Mouse (Mus musculus) bone marrow, adult 2 months (tissue): ENCODE data around the gene Gm20219. TPM values are rescaled to one million over a fixed set of nuclear protein-coding genes. Genes with fewer than 3 reads are reported as not detected.

Experiments
- H3K27ac ChIP-seq: fragments of 200-500 bp; 2 replicates; pipeline ENCODE4 v1.5.1; 2012; ENCODE audit warnings: low read depth, mild to moderate bottlenecking, control low read depth, inconsistent platforms, low read length; ENCODE audit not compliant: control insufficient read depth, poor library complexity, insufficient read depth
- H3K4me1 ChIP-seq: fragments of 200-500 bp; 2 replicates; pipeline ENCODE4 v1.6.1; 2011; ENCODE audit warnings: low read length; ENCODE audit not compliant: control insufficient read depth, insufficient read depth
- H3K4me3 ChIP-seq: fragments of 200-500 bp; replicated peaks from 2 replicates; pipeline ENCODE3; 2011; ENCODE audit warnings: mild to moderate bottlenecking, low read depth, low read length, control low read depth; ENCODE audit not compliant: control insufficient read depth
- CTCF ChIP-seq: fragments of 200-500 bp; IDR thresholded peaks from 2 replicates; pipeline ENCODE4 v1.5.1; 2011; ENCODE audit warnings: low read length, control low read depth; ENCODE audit not compliant: control insufficient read depth, insufficient read depth
- POLR2A ChIP-seq: fragments of 200-500 bp; IDR thresholded peaks from 2 replicates; pipeline ENCODE4 v1.6.1; 2011; ENCODE audit warnings: low read depth, mild to moderate bottlenecking, control low read depth, low read length, borderline replicate concordance; ENCODE audit not compliant: control insufficient read depth
- WGBS: fragments of 180-500 bp; shearing (Covaris S2); methylation state at CpG from one replicate; pipeline ENCODE4 v1.1.7; 2018; 5-methylcytosine and 5-hydroxymethylcytosine counted together
- polyA plus RNA-seq: library from polyadenylated mRNA; stranded (reverse); fragments of >200 nt; gene quantifications from 2 replicates; pipeline ENCODE4 v1.2.4, GENCODE M21; 2011; ENCODE audit warnings: low replicate concordance; ENCODE audit not compliant: missing spikeins, insufficient read depth, insufficient read length

Gm20219 gene
- polyA plus RNA-seq, 1 experiment = 4.0 TPM

DNA sequence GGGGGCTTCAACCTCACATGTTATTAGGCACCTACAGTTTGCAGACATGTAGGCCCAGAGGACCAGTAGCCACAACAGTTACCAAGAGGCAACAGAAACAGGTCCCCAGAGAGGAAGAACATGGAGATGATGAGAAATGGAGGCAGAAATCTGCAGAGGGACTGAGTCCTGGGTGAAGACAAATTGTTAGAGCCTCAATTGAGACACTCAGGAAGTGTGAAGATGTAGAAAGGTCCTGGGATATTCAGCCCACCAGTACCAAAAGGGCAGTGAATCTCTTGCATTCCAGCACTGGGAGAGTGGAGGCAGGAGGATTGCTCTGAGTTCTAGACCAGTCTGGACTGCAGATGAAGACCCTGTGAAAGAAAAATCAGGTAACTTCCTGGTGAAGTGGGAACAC lies 39.9 kb downstream of the Gm20219 start:
- TF ChIP-seq CTCF (no peak), POLR2A (no peak)
- no peak overlapping the region for H3K27ac ChIP-seq
- H3K4me3 ChIP-seq = no peak overlapping the region
- H3K4me1 ChIP-seq = no peaks in the 10 kb centered on the region

DNA sequence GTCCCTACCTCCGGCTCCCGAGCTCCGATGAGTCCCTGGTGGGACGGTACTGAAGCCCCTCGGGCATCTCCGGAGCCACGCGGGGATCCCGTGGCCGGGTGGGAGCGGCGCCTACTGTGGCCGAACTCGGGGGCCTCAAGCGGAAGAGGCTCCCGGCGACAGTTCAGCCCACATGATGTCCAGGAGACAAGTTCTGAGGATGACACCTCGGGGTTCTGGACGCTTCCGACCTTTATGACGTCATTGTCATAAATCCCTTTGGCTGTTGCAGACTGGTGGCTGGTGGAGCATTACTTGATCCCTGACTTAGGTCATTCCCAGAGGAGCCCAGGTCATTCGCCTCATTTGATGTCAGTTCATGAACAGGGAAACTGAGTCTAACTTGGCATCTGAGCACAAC lies 41.9 kb downstream of the Gm20219 start, which contains the start of gene Znrf4:
TSS of gene Znrf4 (minus strand) at position 122 of the 400 bp plus-strand sequence.
- H3K27ac ChIP-seq = no peak within 1 kb of the TSS
- TF ChIP-seq POLR2A (no peak), CTCF (no peak)
- H3K4me1 ChIP-seq = no peaks in the 10 kb centered on the region; the same call in 1 of the 2 replicates
- H3K4me3 ChIP-seq = no peak within 1 kb of the TSS
- WGBS = 62% methylated on average over 22 of the region's 22 CpGs

DNA sequence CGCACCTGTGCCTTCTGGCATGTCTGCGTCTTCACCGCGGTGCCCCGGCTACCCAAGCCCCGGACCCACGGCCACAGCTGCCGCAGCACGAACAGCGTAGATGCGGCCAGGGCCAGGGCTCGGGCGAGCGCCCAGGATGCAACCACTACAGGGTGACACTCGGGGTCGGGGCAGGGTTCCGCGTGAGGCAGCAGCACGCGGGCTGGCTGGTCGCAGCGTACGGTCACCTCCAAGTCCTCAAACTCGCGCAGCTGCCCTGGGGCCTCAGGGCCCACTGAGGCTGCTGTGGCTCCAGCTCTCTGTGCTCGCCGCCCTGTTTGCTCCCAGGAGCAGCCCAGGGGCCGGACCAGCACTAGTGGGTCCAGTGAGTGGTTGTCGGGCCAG lies 42.5 kb downstream of the Gm20219 start:
- Histone ChIP-seq H3K27ac (no peak overlapping the region), H3K4me1 (no peaks in the 10 kb centered on the region; the same call in 1 of the 2 replicates), H3K4me3 (no peak overlapping the region)
- TF ChIP-seq CTCF = no peak
- WGBS = 31% methylated on average over 29 of the region's 29 CpGs

DNA sequence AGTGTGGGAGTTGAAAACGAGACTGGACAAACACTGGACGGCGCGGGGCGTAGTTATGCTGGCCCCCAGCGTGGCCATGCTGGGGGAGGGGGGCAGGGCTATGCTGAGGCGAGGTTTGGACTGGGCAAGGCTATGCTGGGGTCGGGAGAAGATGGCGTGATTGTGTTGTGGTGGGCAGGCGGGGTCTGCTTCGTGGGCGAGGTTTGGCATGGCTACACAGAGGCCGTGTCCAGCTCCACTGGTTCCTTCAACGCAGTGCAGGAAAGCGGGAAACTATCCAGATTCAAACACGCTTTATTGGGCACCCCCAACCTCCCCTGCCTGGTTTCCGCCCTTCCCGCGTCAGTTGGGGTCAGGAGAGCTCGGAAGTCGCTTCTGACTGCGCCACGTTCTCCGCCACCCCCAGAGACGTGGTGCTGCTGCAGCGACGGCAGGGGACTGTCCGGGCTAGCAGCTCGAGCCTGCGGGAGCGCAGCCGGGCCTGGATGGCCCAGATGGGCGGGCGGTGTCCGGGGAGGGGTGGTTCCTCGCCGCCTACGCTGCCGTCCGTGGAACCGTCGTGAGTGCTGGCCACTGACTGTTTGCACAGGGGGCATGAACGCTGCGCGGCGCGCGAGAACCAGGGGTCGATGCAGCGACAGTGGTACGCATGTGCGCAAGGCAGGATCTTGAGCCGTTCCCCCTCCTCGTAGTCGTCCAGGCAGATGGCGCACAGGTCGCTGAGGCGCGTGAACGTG lies 43.0 kb downstream of the Gm20219 start:
- H3K4me3 ChIP-seq = no peak overlapping the region
- no peak overlapping the region for H3K27ac ChIP-seq
- H3K4me1 ChIP-seq = no peaks in the 10 kb centered on the region; the same call in 1 of the 2 replicates
- 11% methylated on average over 60 of the region's 60 CpGs for WGBS
- TF ChIP-seq POLR2A (no peak), CTCF (no peak)

DNA sequence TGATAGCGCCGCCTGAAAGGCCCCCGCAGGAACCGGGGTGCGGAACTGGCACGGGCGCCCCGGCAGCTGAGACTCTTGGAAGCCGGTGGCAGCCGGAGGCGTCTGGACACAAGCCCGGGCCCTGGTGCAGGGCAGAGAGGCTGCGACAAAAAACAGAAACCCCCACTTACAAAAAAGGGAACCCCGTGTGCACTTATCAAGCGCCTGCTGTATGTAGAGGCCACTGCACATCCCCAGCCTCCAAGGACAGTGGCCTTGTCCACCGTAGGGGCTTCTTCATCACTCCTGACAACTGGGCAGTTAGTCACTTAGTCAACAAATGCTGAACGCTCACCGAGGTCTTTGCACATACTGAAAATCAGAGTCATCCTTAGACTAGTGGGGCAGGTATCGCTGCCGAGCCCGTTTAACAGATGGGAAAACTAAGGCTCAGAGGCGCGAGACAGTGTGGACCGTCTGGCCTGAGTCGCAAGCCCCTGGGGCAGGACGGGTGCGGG lies 43.7 kb downstream of the Gm20219 start:
- H3K27ac ChIP-seq = no peak overlapping the region
- no peak overlapping the region for H3K4me3 ChIP-seq
- TF ChIP-seq CTCF = no peak
- TF ChIP-seq POLR2A = no peak
- 25% methylated on average over 27 of the region's 27 CpGs for WGBS
- H3K4me1 ChIP-seq = no peaks in the 10 kb centered on the region; the same call in 1 of the 2 replicates

DNA sequence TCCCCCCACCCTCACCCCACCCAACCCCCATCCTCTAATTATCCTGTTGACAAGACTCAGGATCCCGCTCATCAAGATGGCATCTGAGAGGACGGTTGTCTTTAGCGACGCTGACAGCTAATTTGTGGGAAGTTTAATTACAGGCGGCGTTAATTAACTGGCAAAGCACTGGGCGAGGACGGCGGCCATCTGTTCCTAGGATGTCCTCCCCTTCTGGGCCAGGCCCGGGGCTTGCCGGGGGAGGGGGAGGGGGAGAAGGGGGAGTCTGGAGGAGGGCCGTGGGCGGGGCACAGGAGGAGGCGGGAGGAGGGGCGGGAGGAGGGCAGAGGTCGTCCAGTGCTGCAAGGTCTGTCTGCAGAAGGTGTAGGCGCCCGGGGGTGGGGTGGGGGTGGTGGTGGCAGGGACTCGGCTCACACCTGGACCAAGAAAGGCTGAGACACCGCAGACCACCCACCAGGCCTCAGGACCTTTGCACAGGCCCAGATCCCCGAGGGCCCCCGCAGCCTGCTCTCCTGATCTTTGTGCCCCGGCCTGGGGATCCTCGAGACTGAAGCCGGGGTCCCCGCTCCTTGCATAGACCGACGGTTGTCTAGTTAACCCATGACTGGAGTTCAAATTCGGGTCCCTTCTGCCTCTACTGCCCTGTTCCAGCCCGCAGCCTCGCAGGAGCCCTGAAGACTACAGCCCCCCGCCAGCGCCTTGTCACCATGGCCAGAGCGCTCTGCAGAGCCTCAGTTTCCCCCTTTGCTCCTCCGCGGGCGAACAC lies 44.3 kb downstream of the Gm20219 start:
- no peak for TF ChIP-seq CTCF
- no peak for TF ChIP-seq POLR2A
- no peak overlapping the region for H3K4me3 ChIP-seq
- no peak overlapping the region for H3K27ac ChIP-seq
- H3K4me1 ChIP-seq = no peaks in the 10 kb centered on the region; the same call in 1 of the 2 replicates
- 28% methylated on average over 33 of the region's 37 CpGs for WGBS

DNA sequence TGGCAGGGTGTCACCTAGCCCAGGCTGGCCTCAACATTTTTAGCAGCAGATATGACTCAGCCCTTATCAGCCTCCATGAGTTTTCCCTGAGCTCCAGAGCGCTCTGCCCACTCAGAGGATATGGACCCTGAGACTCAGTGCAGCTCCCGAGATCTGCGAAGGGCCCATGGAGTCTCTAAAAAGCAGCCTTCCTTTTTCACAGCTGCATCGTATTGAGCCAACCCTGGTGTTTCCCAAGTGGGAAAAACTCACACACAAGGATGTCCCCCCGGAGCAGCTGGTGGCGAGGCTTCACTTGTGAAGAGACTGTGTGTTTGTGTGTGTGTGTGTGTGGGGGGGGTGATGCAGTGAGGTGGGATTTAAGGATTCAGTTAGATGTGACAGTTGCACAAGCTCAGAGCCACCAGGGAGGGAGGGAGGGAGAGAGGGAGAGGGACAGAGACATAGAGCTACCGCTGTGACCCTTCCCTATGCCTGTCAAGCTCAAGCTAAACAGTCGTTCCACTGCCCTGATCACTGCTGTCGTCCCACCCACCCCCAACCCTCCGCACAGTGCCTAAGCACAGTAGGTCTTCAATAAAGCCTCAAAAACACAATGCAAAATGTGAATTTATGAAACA lies 45.1 kb downstream of the Gm20219 start:
- H3K4me1 ChIP-seq = no peaks in the 10 kb centered on the region; the same call in 1 of the 2 replicates
- TF ChIP-seq POLR2A = no peak
- no peak for TF ChIP-seq CTCF
- whole genome bisulfite sequencing = 78% methylated on average over 10 of the region's 10 CpGs
- no peak overlapping the region for H3K27ac ChIP-seq
- H3K4me3 ChIP-seq = no peak overlapping the region
